In genomic region chr9:114015724-114016123, GRCm38 (mm10) we compare ENCODE assay signal across 12 mouse cellular contexts. TPM values are rescaled to one million over a fixed set of nuclear protein-coding genes. Genes with fewer than 3 reads are reported as not detected.
DNase-seq lines count a peak whose midpoint lies in the region; ATAC-seq and TF ChIP-seq lines count a peak whose summit lies in the region.
"Had no signal": no experiment of that assay in that cellular context is flagged by ENCODE, and none has a peak within 500 bp of the region (broad histone marks: within the 10 kb centered on the region; RNA-seq: fewer than 3 reads in every experiment).

No protein-coding gene starts in this region.

- no peak for DNase-seq in lung, adult 2 months
- no peak for DNase-seq in lung, adult 18-20 months
- peak; percentile 75 for DNase-seq in R1 (ENCODE audit: low read depth, low spot score)
- no peak for DNase-seq in forebrain, embryonic 11.5 days (ENCODE audit: low spot score)
- DNase-seq: adrenal gland, postnatal 10 days; cerebellum, postnatal 25 days; right cerebral cortex, postnatal 25 days had no signal

- peaks cover 36% of the 10 kb centered on the region for H3K79me2 ChIP-seq in myocyte (ENCODE audit: control insufficient read depth, insufficient read depth)

- no peak overlapping the region for H3K27ac ChIP-seq in ES-Bruce4 (ENCODE audit: insufficient read depth, low read length)
- H3K27ac ChIP-seq in forebrain, embryonic 11.5 days (ENCODE audit: low read depth, low read length), result no peak overlapping the region
- H3K27ac ChIP-seq: hindbrain, embryonic 13.5 days; liver, embryonic 15.5 days had no signal

- no peaks in the 10 kb centered on the region; the same call in 1 of the 2 replicates for H3K9me3 ChIP-seq in ES-Bruce4 (replicated peaks; ENCODE audit: control insufficient read depth, insufficient read depth, low read length, poor library complexity, severe bottlenecking)
- H3K9me3 ChIP-seq in forebrain, embryonic 11.5 days (ENCODE audit: control insufficient read depth, low read length), result no peaks in the 10 kb centered on the region; the same call in 1 of the 2 replicates
- H3K9me3 ChIP-seq: hindbrain, embryonic 13.5 days; liver, embryonic 15.5 days had no signal

- ATAC-seq in forebrain, embryonic 11.5 days (replicated peaks; ENCODE audit: low FRiP score), result no peak
- ATAC-seq in cerebellum, adult (ENCODE audit: insufficient number of reproducible peaks, low FRiP score, low TSS enrichment), result no peak

- TF ChIP-seq CTCF in lung, adult 2 months (IDR thresholded peaks at IDR 0.05; ENCODE audit: insufficient read depth, low read length), result 0 out of 2 replicates have a peak, but pooled peaks have one; percentile 14
- TF ChIP-seq CTCF in ES-Bruce4 (IDR thresholded peaks at IDR 0.05; ENCODE audit: low read depth, low read length), result peak; percentile 80

- H3K9ac ChIP-seq in ES-Bruce4 (ENCODE audit: low read depth, poor library complexity, severe bottlenecking), result no peak overlapping the region
- no peak overlapping the region for H3K9ac ChIP-seq in forebrain, embryonic 11.5 days (ENCODE audit: low read length)
- H3K9ac ChIP-seq: hindbrain, embryonic 13.5 days; liver, embryonic 15.5 days had no signal

- WGBS in lung, adult 2 months, result 87% methylated on average over 4 of the region's 4 CpGs
- WGBS in forebrain, embryonic 11.5 days, result 93% methylated on average over 4 of the region's 4 CpGs

- no peaks in the 10 kb centered on the region for H3K36me3 ChIP-seq in ES-Bruce4 (ENCODE audit: control insufficient read depth, insufficient read depth, low read length, poor library complexity, severe bottlenecking)
- peaks cover 20% of the 10 kb centered on the region for H3K36me3 ChIP-seq in myocyte (ENCODE audit: control insufficient read depth, insufficient read depth)
- H3K36me3 ChIP-seq in forebrain, embryonic 11.5 days (ENCODE audit: control insufficient read depth, insufficient read depth, low read length), result no peaks in the 10 kb centered on the region
- H3K36me3 ChIP-seq: liver, embryonic 15.5 days had no signal

- TF ChIP-seq POLR2A in lung, adult 2 months (IDR thresholded peaks at IDR 0.05; ENCODE audit: borderline replicate concordance, extremely low read depth, low read depth, low read length), result no peak
- TF ChIP-seq POLR2A in ES-Bruce4 (IDR thresholded peaks at IDR 0.05; ENCODE audit: insufficient read depth, low read length), result no peak
- no peak for TF ChIP-seq POLR2A in myocyte (IDR thresholded peaks at IDR 0.05; ENCODE audit: insufficient read length, low read depth)

- no peak for TF ChIP-seq EP300 in ES-Bruce4 (IDR thresholded peaks at IDR 0.05; ENCODE audit: insufficient read depth, low read depth, low read length)

- H3K4me1 ChIP-seq in lung, adult 2 months (ENCODE audit: control insufficient read depth, insufficient read depth, low read length), result no peaks in the 10 kb centered on the region
- H3K4me1 ChIP-seq in ES-Bruce4 (ENCODE audit: control insufficient read depth, insufficient read depth, low read length), result no peaks in the 10 kb centered on the region
- H3K4me1 ChIP-seq in forebrain, embryonic 11.5 days (replicated peaks; ENCODE audit: control insufficient read depth, insufficient read depth, low read length), result no peaks in the 10 kb centered on the region
- H3K4me1 ChIP-seq: hindbrain, embryonic 13.5 days had no signal

- H3K27me3 ChIP-seq in ES-Bruce4 (ENCODE audit: control insufficient read depth, insufficient read depth, low read length, poor library complexity, severe bottlenecking) (no peaks in the 10 kb centered on the region), myocyte (ENCODE audit: control insufficient read depth, insufficient read depth, insufficient read length) (no peaks in the 10 kb centered on the region)
- H3K27me3 ChIP-seq in forebrain, embryonic 11.5 days (ENCODE audit: control insufficient read depth, insufficient read depth, low read length), result no peaks in the 10 kb centered on the region
- H3K27me3 ChIP-seq: hindbrain, embryonic 13.5 days; liver, embryonic 15.5 days had no signal

- H3K4me3 ChIP-seq in lung, adult 2 months (replicated peaks; ENCODE audit: extremely low read depth, low read depth, low read length), result no peak overlapping the region
- H3K4me3 ChIP-seq in ES-Bruce4 (ENCODE audit: low read depth, low read length) (no peak overlapping the region), myocyte (no peak overlapping the region)
- no peak overlapping the region for H3K4me3 ChIP-seq in forebrain, embryonic 11.5 days (ENCODE audit: low read depth, low read length)
- H3K4me3 ChIP-seq: hindbrain, embryonic 13.5 days; liver, embryonic 15.5 days had no signal

- H3K4me2 ChIP-seq in myocyte (ENCODE audit: low read depth), result peak overlapping the region; percentile 67
- H3K4me2 ChIP-seq in forebrain, embryonic 11.5 days (ENCODE audit: low read depth, low read length, severe bottlenecking), result no peak overlapping the region
- H3K4me2 ChIP-seq: hindbrain, embryonic 13.5 days; liver, embryonic 15.5 days had no signal

- H3ac ChIP-seq in myocyte (ENCODE audit: control insufficient read depth, insufficient read length), result no peak overlapping the region

TF ChIP-seq in myocyte, 11 proteins besides CTCF, POLR2A, EP300 and RAD21:
- no peak for TF ChIP-seq CEBPB (IDR thresholded peaks at IDR 0.05; ENCODE audit: insufficient read depth, poor library complexity, severe bottlenecking)
- no peak for TF ChIP-seq SRF (IDR thresholded peaks at IDR 0.05; ENCODE audit: control insufficient read depth, insufficient read length, low read depth)
- no peak for TF ChIP-seq TCF3 (IDR thresholded peaks at IDR 0.05; ENCODE audit: insufficient read length, low read depth)
- no peak for TF ChIP-seq REST (IDR thresholded peaks at IDR 0.05; ENCODE audit: insufficient read depth, insufficient read length)
- TF ChIP-seq POLR2AphosphoS2 (IDR thresholded peaks at IDR 0.05; ENCODE audit: insufficient read length, low read depth), result no peak
- TF ChIP-seq MYOD1 (IDR thresholded peaks at IDR 0.05; ENCODE audit: control insufficient read depth in 1 of 3, insufficient read length in 2 of 3, low read depth in 2 of 3), result no peak
- TF ChIP-seq TCF12 (IDR thresholded peaks at IDR 0.05; ENCODE audit: insufficient read depth, poor library complexity, severe bottlenecking), result no peak
- no peak for TF ChIP-seq E2F4 (IDR thresholded peaks at IDR 0.05; ENCODE audit: insufficient read depth)
- TF ChIP-seq MYOG (IDR thresholded peaks at IDR 0.05; ENCODE audit: control insufficient read depth in 1 of 3, insufficient read depth in 1 of 3, insufficient read length in 2 of 3, low read depth in 2 of 3), result no peak
- TF ChIP-seq MAX (IDR thresholded peaks at IDR 0.05; ENCODE audit: low read depth), result no peak
- TF ChIP-seq USF1 (IDR thresholded peaks at IDR 0.05; ENCODE audit: low read depth), result no peak

RNA-seq across cellular contexts. Expression of gene Fbxl2, which starts 30.3 kb away (rescaled TPM):
- polyA plus RNA-seq in lung, adult 2 months (2012; rRNA removed), result 5.3 and 5.6 TPM in 2 replicates
- 6.9 and 8.6 TPM in 2 replicates for polyA plus RNA-seq in ES-Bruce4 (2011; ENCODE audit: insufficient read depth, insufficient read length, low read depth, missing spikeins)
- polyA plus RNA-seq in myocyte (2012; fragmentation: generic; extraction: Trizol), result 21.8 TPM
- 8.4 and 8.9 TPM in 2 replicates for polyA plus RNA-seq in forebrain, embryonic 11.5 days (2014; fragmentation: Nextera tagmentation; extraction: Ambion mirVana)

RNA-seq across cellular contexts. Expression of gene Susd5, which starts 41.2 kb away (rescaled TPM):
- 0.37 and 0.79 TPM in 2 replicates for polyA plus RNA-seq in lung, adult 2 months (2012; rRNA removed)
- polyA plus RNA-seq in ES-Bruce4 (2011; ENCODE audit: insufficient read depth, insufficient read length, low read depth, missing spikeins), result 0.53 and 0.73 TPM in 2 replicates
- 2.5 TPM for polyA plus RNA-seq in myocyte (2012; fragmentation: generic; extraction: Trizol)
- polyA plus RNA-seq in forebrain, embryonic 11.5 days (2014; fragmentation: Nextera tagmentation; extraction: Ambion mirVana), result 0.08 TPM in 1 of 2 replicates, not detected in the other
